Mouse (Mus musculus) hindbrain, embryonic 16.5 days (tissue): ENCODE measurements around the gene Ceacam16. TPM values are rescaled to one million over a fixed set of nuclear protein-coding genes. Genes with fewer than 3 reads are reported as not detected.

ENCODE experiments used
- ATAC-seq: fragments of 200-750 bp; cut with Nextera tagmentation; 2 replicates; pipeline ENCODE4 v1.8.0; 2017; ENCODE audit warnings: moderate TSS enrichment, moderate library complexity
- H3K27ac ChIP-seq: fragments of 300-500 bp; sonication (generic); 2 replicates; pipeline ENCODE4 v1.5.1; 2014; ENCODE audit warnings: low read depth, mild to moderate bottlenecking, control low read depth, low read length, moderate library complexity
- H3K27me3 ChIP-seq: fragments of 300-500 bp; sonication (generic); replicated peaks from 2 replicates; pipeline ENCODE4 v1.6.1; 2014; ENCODE audit warnings: low read length; ENCODE audit not compliant: control insufficient read depth, insufficient read depth
- H3K36me3 ChIP-seq: fragments of 300-500 bp; sonication (generic); 2 replicates; pipeline ENCODE4 v1.6.1; 2014; ENCODE audit warnings: mild to moderate bottlenecking, low read length, moderate library complexity, mixed read lengths; ENCODE audit not compliant: control insufficient read depth, insufficient read depth
- H3K4me1 ChIP-seq: fragments of 300-500 bp; sonication (generic); 2 replicates; pipeline ENCODE4 v1.6.1; 2014; ENCODE audit warnings: low read depth, low read length; ENCODE audit not compliant: control insufficient read depth, insufficient read depth
- H3K4me2 ChIP-seq: fragments of 300-500 bp; sonication (generic); 2 replicates; pipeline ENCODE4 v1.6.1; 2014; ENCODE audit warnings: mild to moderate bottlenecking, low read length, control low read depth, moderate library complexity
- H3K4me3 ChIP-seq: fragments of 300-500 bp; sonication (generic); 2 replicates; pipeline ENCODE4 v1.5.1; 2014; ENCODE audit warnings: mild to moderate bottlenecking, low read length, control low read depth, moderate library complexity
- H3K9ac ChIP-seq: fragments of 300-500 bp; sonication (generic); 2 replicates; pipeline ENCODE4 v1.6.1; 2014; ENCODE audit warnings: low read depth, mild to moderate bottlenecking, control low read depth, low read length, moderate library complexity
- H3K9me3 ChIP-seq: fragments of 300-500 bp; sonication (generic); 2 replicates; pipeline ENCODE4 v1.6.1; 2014; ENCODE audit warnings: mild to moderate bottlenecking, low read length, moderate library complexity; ENCODE audit not compliant: control insufficient read depth
- WGBS: fragments of 180-500 bp; shearing (Covaris S2); extraction: QIAGEN DNeasy Blood & Tissue Kit; methylation state at CpG from one replicate; pipeline ENCODE4 v1.1.7; 2014; 5-methylcytosine and 5-hydroxymethylcytosine counted together
- polyA plus RNA-seq: library from polyadenylated mRNA; unstranded; fragments of >200 nt; fragmentation: Nextera tagmentation; extraction: Ambion mirVana; gene quantifications from 2 replicates; pipeline ENCODE4 v1.2.1, GENCODE M21; 2015

Ceacam16 gene
- polyA plus RNA-seq, 1 experiment from 2014 or later, result 1.4 TPM

DNA sequence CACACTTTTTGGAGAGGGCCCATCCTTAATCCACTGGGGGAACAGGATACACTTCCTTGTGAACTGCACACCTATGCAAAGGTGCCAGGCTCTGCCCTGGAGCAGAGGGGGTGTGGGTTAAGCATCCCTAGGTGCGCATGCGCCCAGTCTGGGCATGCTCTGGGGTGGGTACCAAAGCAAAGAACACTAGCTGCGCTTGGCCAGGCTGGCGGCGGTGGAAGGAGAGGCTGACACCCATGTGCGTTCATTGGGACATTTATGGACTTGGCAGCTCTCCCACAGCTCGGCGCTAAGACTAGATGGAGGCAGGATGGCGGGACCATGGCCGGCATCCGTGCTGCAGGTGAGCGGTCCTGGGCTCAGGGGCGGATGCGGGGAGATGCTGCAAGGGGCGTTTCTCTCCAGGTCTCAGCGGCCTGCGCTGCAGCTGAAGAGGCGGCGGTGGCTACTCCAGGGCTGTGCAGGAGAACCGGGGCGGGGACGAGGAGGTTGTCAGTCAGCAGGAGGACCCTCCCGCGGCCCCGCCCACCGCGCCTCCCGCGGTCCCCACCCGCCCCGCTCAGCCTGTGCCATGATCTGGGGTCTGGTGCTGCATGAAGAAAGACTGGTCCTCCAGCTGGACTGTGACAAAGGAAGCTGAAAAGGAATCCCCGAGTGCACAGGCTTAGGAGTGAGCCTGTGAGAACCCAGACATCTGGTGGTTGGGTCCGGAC lies 9.1 kb downstream of the Ceacam16 start, which contains the start of gene Gm19345:
TSS of gene Gm19345 (plus strand) at position 146 of the 713 bp plus-strand sequence.
- Histone ChIP-seq H3K4me1 (no peaks in the 10 kb centered on the region), H3K9me3 (no peaks in the 10 kb centered on the region), H3K27ac (peak within 1 kb of the TSS; percentile 68; the same call in 1 of the 2 replicates), H3K4me2 (peak within 1 kb of the TSS; percentile 59), H3K27me3 (peaks cover 3% of the 10 kb centered on the region), H3K9ac (peak within 1 kb of the TSS; percentile 73), H3K4me3 (peak within 1 kb of the TSS; percentile 49), H3K36me3 (no peaks in the 10 kb centered on the region)
- 2% methylated on average over 33 of the region's 33 CpGs for WGBS
- peak; percentile 93 for ATAC-seq

DNA sequence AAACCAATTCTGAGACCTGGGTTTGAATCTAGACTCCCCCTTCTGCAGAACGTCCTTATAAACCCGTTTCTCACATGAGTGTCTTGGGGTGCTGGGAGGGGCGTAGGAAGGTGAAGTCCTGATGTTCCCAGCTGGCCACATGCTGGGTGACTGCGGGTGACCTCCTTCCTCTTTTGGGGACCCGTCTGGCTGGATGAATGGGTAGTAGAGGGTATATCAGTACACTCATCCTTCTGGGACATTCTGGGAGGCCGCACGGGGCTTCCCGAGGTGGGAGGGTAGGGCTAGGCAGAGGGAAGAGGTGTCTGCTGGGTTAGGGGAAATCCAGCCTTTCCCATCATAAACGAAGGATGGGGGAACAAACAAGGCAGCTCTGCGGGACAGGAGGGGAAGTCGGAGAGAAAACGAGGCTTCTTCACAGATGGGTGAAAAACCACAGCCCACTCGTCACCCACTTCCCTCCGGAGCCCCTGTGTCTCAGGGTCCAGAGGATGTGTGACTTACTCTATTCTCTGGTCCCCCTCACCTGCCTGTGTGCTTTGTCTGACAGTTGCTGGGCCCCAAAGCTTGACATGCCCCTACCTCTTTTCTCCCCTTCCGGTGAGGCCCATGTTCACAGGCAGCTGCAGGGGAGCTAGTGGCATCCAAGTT lies 16.5 kb downstream of the Ceacam16 start:
- H3K4me1 ChIP-seq, result no peaks in the 10 kb centered on the region
- peaks cover 17% of the 10 kb centered on the region for H3K27me3 ChIP-seq

DNA sequence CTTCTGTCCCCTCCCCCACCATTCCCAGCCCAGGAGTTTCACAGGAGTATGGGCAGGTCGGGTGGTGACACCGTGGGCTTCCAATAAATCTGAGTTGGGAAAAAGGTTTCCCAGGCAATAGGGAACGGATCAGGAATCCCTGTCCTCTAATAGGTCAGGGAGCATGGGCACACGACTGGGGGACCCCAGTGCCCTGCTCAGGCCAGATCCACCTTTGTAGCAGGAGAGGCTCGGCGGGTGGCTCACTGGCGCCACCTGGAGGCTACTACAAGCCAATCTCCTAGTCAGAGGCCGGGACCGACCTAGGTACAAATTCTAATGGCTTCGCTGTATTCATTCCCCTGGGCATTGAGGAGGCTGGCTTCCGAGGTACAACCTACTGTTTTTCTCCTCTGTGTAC lies 17.5 kb downstream of the Ceacam16 start:
- Histone ChIP-seq H3K9ac (no peak overlapping the region), H3K9me3 (no peaks in the 10 kb centered on the region), H3K4me1 (no peaks in the 10 kb centered on the region), H3K4me2 (peak overlapping the region; percentile 16; the same call in 1 of the 2 replicates), H3K27ac (no peak overlapping the region), H3K27me3 (peaks cover 17% of the 10 kb centered on the region), H3K36me3 (no peaks in the 10 kb centered on the region), H3K4me3 (no peak overlapping the region)
- 4% methylated on average over 11 of the region's 11 CpGs for WGBS
- ATAC-seq, result peak; percentile 73

More for the DNA sequence above, 16.5 kb downstream of the Ceacam16 start:
- Histone ChIP-seq H3K36me3 (no peaks in the 10 kb centered on the region), H3K4me2 (no peak overlapping the region), H3K9me3 (no peaks in the 10 kb centered on the region), H3K4me3 (no peak overlapping the region), H3K9ac (no peak overlapping the region), H3K27ac (no peak overlapping the region)
- no peak for ATAC-seq
- 65% methylated on average over 15 of the region's 15 CpGs for WGBS

DNA sequence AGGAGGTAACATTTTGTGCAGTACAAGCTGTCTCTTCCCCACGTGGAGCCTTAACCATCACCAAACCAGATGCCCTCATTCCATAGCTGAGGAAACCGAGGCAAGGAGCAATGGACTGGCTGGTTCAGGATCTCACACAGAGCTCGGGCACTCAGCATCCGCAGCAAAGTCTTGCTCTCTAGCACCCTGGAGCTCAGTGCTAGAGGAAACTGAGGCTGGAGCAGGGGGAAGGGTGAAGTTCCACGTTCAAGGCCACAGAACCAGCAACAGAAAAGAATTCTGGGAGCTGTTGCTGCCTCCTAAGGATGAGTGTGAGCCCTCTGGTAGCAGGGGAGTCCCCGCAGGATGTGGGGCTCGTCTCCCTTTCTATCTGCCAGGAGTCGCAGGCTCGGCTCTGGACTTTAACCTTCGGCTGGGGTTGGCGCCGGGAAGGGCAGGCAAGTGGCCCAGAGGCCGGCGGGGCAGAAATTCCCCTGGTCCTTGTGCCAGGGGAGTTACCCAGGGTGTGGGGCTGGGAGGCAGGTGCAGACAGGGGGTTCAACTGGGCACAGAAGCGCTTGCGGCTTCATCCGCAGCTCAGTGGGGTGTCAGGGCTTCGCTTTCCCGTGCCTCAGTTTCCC lies 18.1 kb downstream of the Ceacam16 start:
- no peak for ATAC-seq
- H3K27ac ChIP-seq, result no peak overlapping the region
- no peaks in the 10 kb centered on the region for H3K4me1 ChIP-seq
- no peak overlapping the region for H3K4me2 ChIP-seq
- no peaks in the 10 kb centered on the region for H3K9me3 ChIP-seq
- peaks cover 17% of the 10 kb centered on the region for H3K27me3 ChIP-seq
- no peak overlapping the region for H3K4me3 ChIP-seq
- H3K36me3 ChIP-seq, result no peaks in the 10 kb centered on the region
- WGBS, result 35% methylated on average over 18 of the region's 19 CpGs
- no peak overlapping the region for H3K9ac ChIP-seq

DNA sequence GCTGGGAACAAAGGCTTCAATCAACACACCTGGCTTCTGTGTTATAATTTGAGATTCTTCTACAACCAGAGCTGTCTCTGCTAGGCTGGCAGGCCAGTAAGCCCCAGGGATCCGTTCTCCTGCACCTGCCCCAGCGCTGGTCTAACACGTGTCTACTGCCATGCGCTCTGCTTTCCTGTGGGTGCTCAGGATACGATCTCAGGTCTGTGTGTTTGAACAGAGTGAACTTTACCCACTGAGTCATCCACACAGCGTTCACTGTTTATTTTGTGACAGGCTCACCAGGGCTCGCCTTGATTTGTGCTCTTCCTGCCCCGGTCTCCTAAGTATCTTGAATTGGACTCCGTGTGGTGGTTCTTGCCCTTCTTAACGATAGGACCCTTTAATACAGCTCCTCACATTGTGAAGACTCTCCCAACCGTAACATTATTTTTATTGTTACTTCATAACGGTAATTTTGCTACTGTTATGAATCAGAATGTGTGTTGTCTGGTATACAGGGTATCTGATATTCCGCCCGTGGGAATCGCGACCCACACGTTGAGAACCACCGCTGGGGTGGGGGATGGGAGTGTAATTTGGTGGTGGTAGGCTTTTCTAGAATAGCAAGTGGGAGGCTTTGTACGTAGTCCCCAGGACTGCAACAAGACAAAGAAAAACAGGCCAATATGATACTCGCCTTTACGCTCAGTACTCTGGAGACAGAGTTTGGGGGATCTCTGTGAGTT lies 19.2 kb downstream of the Ceacam16 start:
- 82% methylated on average over 21 of the region's 21 CpGs for WGBS

DNA sequence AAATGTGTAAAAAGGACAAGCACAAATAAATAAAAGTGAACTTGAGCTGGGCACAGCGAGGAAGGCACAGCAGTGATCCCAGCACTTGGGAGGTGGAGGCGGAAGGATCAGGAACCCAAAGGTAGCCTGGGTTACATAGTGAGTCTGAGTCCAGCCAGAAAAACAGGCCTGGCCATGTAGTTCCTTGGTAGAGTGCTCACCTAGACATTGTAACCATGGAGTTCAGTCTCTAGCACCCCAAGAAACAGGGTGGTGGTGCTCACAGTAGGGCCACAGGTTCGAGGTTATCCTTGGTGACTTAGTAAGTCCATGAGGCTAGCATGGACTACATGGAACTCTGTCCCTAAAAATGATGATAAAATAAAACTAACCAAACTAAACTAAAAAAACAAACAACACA lies 20.2 kb downstream of the Ceacam16 start:
- Histone ChIP-seq H3K27ac (no peak overlapping the region), H3K4me2 (no peak overlapping the region), H3K27me3 (peaks cover 14% of the 10 kb centered on the region), H3K4me3 (no peak overlapping the region), H3K9ac (no peak overlapping the region), H3K9me3 (no peaks in the 10 kb centered on the region), H3K4me1 (no peaks in the 10 kb centered on the region), H3K36me3 (no peaks in the 10 kb centered on the region)
- no peak for ATAC-seq
- 89% methylated on average over 3 of the region's 3 CpGs for WGBS

More for the DNA sequence above, 19.2 kb downstream of the Ceacam16 start:
- H3K9ac ChIP-seq, result no peak overlapping the region
- no peaks in the 10 kb centered on the region for H3K36me3 ChIP-seq
- peaks cover 14% of the 10 kb centered on the region for H3K27me3 ChIP-seq
- H3K4me1 ChIP-seq, result no peaks in the 10 kb centered on the region
- H3K4me3 ChIP-seq, result no peak overlapping the region
- H3K4me2 ChIP-seq, result no peak overlapping the region
- no peaks in the 10 kb centered on the region for H3K9me3 ChIP-seq
- no peak overlapping the region for H3K27ac ChIP-seq
- ATAC-seq, result no peak

DNA sequence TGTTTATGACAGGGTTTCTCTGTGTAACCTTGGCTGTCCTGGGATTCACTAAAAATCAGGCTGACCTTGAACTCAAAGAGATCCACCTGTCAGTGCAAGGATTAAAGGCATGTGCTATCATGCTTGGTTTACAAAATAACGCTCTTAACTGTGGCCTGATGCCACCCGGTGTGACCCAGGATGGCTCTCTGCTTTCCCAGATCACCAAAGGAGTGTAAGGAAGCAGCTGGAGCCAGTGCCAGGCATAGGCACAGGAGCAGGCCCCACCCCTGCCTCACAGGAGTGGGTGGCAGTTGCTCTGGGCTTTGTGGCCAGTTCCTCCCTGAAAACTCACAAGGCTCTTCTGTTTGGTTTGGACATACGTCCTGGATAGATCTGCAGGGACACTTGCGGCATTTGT lies 20.7 kb downstream of the Ceacam16 start:
- no peak overlapping the region for H3K9ac ChIP-seq
- WGBS, result 84% methylated on average over 4 of the region's 4 CpGs

DNA sequence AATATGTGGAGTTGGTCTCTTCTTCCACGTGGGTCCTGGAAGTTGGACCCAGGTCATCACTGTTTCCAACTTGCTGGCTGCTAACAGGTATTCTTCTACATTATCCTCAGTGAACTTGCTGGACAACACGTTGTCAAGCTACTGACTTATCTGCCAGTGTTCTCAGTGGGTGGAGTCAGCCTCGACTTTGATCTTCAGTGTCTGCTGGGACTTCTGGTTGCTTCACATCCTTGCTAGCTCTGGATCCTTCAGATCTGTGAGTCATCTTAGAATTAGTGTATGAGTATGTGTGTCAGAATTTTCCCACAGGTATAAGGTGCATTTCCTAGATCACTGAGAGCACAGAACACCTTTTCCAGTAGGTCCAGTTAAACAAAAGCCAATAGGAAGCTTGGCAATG lies 24.3 kb downstream of the Ceacam16 start:
- 68% methylated on average over 3 of the region's 3 CpGs for WGBS
- Histone ChIP-seq H3K4me3 (no peak overlapping the region), H3K9ac (no peak overlapping the region), H3K27me3 (no peaks in the 10 kb centered on the region), H3K27ac (no peak overlapping the region), H3K4me1 (no peaks in the 10 kb centered on the region), H3K4me2 (no peak overlapping the region), H3K36me3 (no peaks in the 10 kb centered on the region), H3K9me3 (no peaks in the 10 kb centered on the region)
- no peak for ATAC-seq

More for the DNA sequence above, 20.7 kb downstream of the Ceacam16 start:
- Histone ChIP-seq H3K4me1 (no peaks in the 10 kb centered on the region), H3K4me2 (no peak overlapping the region), H3K36me3 (no peaks in the 10 kb centered on the region), H3K9me3 (no peaks in the 10 kb centered on the region), H3K4me3 (no peak overlapping the region), H3K27ac (no peak overlapping the region), H3K27me3 (peaks cover 14% of the 10 kb centered on the region)
- no peak for ATAC-seq
